Mouse (Mus musculus) lung, adult 2 months (tissue): ENCODE measurements around the gene Itgb4.

Source experiments
- CTCF ChIP-seq: fragments of 200-500 bp; IDR thresholded peaks from 2 replicates; pipeline ENCODE4 v1.5.1; 2011; ENCODE audit warnings: mild to moderate bottlenecking, low read length, control low read depth; ENCODE audit not compliant: insufficient read depth
- POLR2A ChIP-seq: fragments of 200-500 bp; IDR thresholded peaks from 2 replicates; pipeline ENCODE4 v1.6.1; 2011; ENCODE audit warnings: low read depth, mild to moderate bottlenecking, control low read depth, low read length, borderline replicate concordance; ENCODE audit errors: extremely low read depth

DNA sequence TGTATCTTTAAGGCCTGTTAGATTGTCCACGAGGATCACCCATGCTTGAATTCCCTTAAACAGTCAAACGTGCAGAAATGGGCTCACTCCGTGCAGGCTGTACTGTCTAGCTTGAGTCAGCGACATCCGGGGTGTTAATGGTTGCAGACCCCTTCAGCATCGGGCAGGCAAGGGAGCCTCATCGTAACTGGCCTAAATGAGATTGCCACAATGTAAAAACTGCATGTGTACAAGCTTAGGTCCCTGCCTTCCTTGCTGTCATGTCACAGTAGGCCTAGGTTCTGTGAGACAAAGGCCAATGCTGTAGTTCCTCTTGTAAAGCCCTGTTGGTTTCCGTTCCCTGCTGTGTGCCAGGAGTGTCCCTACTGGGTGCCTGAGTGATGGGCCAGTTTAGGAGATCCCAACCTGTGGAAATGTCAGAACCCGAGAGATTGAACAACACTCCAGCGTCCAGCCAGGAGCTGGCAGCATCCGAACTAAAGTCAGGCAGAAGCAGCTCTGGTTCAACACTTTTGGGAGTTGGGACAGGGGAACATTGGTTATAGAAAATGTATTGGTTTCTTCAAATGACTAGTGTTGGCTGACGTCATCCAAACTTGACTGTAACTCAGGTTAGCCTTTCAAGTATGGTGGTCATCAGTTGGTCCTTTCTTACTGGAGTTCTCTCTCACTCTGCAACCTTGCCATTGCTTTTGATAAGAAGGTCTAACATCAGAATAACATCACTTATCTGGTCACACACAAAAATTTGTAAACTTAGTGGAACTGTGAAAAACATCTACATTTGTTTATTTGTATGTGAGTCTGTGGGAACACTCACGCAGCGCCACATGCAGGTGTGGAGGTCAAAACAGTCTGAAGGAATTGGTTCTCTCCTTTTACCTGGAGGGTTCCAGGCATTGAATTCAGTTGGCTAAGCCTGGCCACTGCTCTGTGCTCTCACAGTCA lies 56.7 kb downstream of the Itgb4 start:
- TF ChIP-seq POLR2A (no peak), CTCF (no peak)
